Mouse (Mus musculus): ENCODE data around the gene Coro2a. TPM values are rescaled to one million over a fixed set of nuclear protein-coding genes. Genes with fewer than 3 reads are reported as not detected.
"Not testable (repeated sequence)": the region's sequence is repeated elsewhere in the genome, so short reads cannot be mapped to it uniquely, and the experiment has no call there.

Coro2a gene
- polyA plus RNA-seq, 2 experiments: 2.2 to 3.2 TPM

DNA sequence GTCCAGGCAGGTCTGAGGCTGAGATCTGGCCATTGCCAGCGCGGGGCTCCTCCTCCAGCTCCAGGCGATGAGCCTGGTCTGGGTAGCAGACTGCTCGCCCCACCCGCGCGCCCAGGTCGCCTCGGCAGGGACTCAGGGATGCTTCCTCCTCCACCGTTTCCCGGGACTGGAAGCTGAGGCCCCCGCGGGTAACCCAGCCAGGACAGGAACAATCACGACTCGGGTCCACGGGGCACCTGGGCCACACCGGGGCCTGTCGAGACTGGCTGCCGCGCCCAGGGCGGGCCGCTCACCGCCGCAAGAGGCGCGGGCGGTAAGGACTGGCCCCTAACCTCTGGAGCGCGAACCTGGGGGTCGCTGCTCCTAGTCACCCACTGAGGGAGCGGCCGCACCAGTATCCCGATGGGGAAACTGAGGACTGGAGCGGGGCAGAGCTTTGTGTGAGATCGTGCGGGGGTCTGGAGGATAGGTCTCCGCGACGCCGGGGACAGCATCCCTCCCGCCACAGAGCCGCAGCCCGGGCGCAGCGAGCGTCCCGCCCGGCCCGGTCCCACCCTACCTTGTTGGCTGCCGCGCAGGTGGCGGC lies 651 bp downstream of the Coro2a start:
- no peaks in the 10 kb centered on the region for H3K36me3 ChIP-seq (ENCODE audit: control insufficient read depth, insufficient read depth, low read length)
- WGBS: under 1% methylated on average over 37 of the region's 52 CpGs
- no peak overlapping the region for H3K27ac ChIP-seq (replicated peaks; ENCODE audit: low read depth, low read length)
- DNase-seq (ENCODE audit: low spot score) (no peak), ATAC-seq (ENCODE audit: low FRiP score, low read depth) (peak; percentile 16; the same call in 1 of the 2 replicates)
- no peaks in the 10 kb centered on the region for H3K9me3 ChIP-seq (ENCODE audit: control insufficient read depth, low read length)
- H3K9ac ChIP-seq (ENCODE audit: low read depth, low read length, severe bottlenecking): peak overlapping the region; percentile 49
- H3K4me1 ChIP-seq (ENCODE audit: control insufficient read depth, insufficient read depth, low read length): no peaks in the 10 kb centered on the region; the same call in 1 of the 2 replicates
- H3K4me3 ChIP-seq (replicated peaks; ENCODE audit: low read length): peak overlapping the region; percentile 55
- peaks cover 21% of the 10 kb centered on the region for H3K27me3 ChIP-seq (ENCODE audit: control insufficient read depth, insufficient read depth, low read length)
- H3K4me2 ChIP-seq (replicated peaks; ENCODE audit: low read depth, low read length, severe bottlenecking): peak overlapping the region; percentile 96
- no peak for TF ChIP-seq POLR2A (IDR thresholded peaks at IDR 0.05; ENCODE audit: borderline replicate concordance, extremely low read depth, insufficient read depth, insufficient read length)

- WGBS: 33% methylated on average over 20 of the region's 20 CpGs
- H3K27me3 ChIP-seq (ENCODE audit: control insufficient read depth, insufficient read depth, low read length): peaks cover 21% of the 10 kb centered on the region
- no peaks in the 10 kb centered on the region for H3K36me3 ChIP-seq (ENCODE audit: control insufficient read depth, insufficient read depth, low read length)
- H3K9me3 ChIP-seq (ENCODE audit: control insufficient read depth, low read length): no peaks in the 10 kb centered on the region
- H3K9ac ChIP-seq (ENCODE audit: low read depth, low read length, severe bottlenecking): peak overlapping the region; percentile 49
- DNase-seq (ENCODE audit: low spot score) (no peak), ATAC-seq (ENCODE audit: low FRiP score, low read depth) (no peak)
- no peaks in the 10 kb centered on the region; the same call in 1 of the 2 replicates for H3K4me1 ChIP-seq (ENCODE audit: control insufficient read depth, insufficient read depth, low read length)
- no peak overlapping the region for H3K27ac ChIP-seq (replicated peaks; ENCODE audit: low read depth, low read length)
- H3K4me3 ChIP-seq (replicated peaks; ENCODE audit: low read length): peak overlapping the region; percentile 55
- peak overlapping the region; percentile 96 for H3K4me2 ChIP-seq (replicated peaks; ENCODE audit: low read depth, low read length, severe bottlenecking)
- TF ChIP-seq POLR2A (IDR thresholded peaks at IDR 0.05; ENCODE audit: borderline replicate concordance, extremely low read depth, insufficient read depth, insufficient read length): no peak
These were observed 1.3 kb downstream of the Coro2a start for GRCm38 (mm10) chr4:46600473-46601257.

- not testable (repeated sequence) for ATAC-seq (ENCODE audit: low FRiP score, low read depth); H3K4me3 ChIP-seq (replicated peaks; ENCODE audit: low read length); DNase-seq (ENCODE audit: low spot score); H3K36me3 ChIP-seq (ENCODE audit: control insufficient read depth, insufficient read depth, low read length); H3K4me1 ChIP-seq (ENCODE audit: control insufficient read depth, insufficient read depth, low read length); H3K9ac ChIP-seq (ENCODE audit: low read depth, low read length, severe bottlenecking); H3K4me2 ChIP-seq (replicated peaks; ENCODE audit: low read depth, low read length, severe bottlenecking); H3K9me3 ChIP-seq (ENCODE audit: control insufficient read depth, low read length); H3K27ac ChIP-seq (replicated peaks; ENCODE audit: low read depth, low read length)
- WGBS: 75% methylated on average over 12 of the region's 12 CpGs
- peaks cover 21% of the 10 kb centered on the region for H3K27me3 ChIP-seq (ENCODE audit: control insufficient read depth, insufficient read depth, low read length)
These were observed 2.4 kb downstream of the Coro2a start for GRCm38 (mm10) chr4:46599609-46600008.

DNA sequence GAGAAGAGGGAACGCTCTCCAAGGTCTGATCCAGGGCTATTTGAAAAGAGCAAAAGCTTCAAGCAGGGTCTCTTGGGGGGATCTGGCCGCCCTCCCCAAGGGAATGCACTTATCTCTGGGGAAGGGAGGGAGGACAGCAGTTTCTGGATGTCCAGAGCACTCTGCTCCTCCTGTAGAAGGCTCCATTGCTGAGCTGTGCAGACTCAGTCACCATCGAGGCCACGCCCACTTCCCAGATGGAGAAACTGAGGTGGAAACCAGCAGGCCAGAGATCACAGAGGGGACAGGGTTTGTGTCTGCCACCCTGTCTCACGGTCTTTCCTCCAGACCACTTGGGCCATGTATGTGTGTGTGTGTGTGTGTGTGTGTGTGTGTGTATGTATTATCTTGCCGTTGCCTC lies 3.0 kb downstream of the Coro2a start:
- ATAC-seq (ENCODE audit: low FRiP score, low read depth) (no peak), DNase-seq (ENCODE audit: low spot score) (no peak)
- Histone ChIP-seq H3K4me3 (replicated peaks; ENCODE audit: low read length) (no peak overlapping the region), H3K4me1 (ENCODE audit: control insufficient read depth, insufficient read depth, low read length) (no peaks in the 10 kb centered on the region; the same call in 1 of the 2 replicates), H3K9me3 (ENCODE audit: control insufficient read depth, low read length) (no peaks in the 10 kb centered on the region), H3K36me3 (ENCODE audit: control insufficient read depth, insufficient read depth, low read length) (no peaks in the 10 kb centered on the region), H3K27me3 (ENCODE audit: control insufficient read depth, insufficient read depth, low read length) (peaks cover 21% of the 10 kb centered on the region), H3K9ac (ENCODE audit: low read depth, low read length, severe bottlenecking) (no peak overlapping the region), H3K4me2 (replicated peaks; ENCODE audit: low read depth, low read length, severe bottlenecking) (no peak overlapping the region), H3K27ac (replicated peaks; ENCODE audit: low read depth, low read length) (no peak overlapping the region)
- no peak for TF ChIP-seq POLR2A (IDR thresholded peaks at IDR 0.05; ENCODE audit: borderline replicate concordance, extremely low read depth, insufficient read depth, insufficient read length)
- WGBS: 71% methylated on average over 6 of the region's 6 CpGs

- Histone ChIP-seq H3K27me3 (ENCODE audit: control insufficient read depth, insufficient read depth, low read length) (peaks cover 18% of the 10 kb centered on the region), H3K4me2 (replicated peaks; ENCODE audit: low read depth, low read length, severe bottlenecking) (no peak overlapping the region), H3K36me3 (ENCODE audit: control insufficient read depth, insufficient read depth, low read length) (no peaks in the 10 kb centered on the region), H3K4me3 (replicated peaks; ENCODE audit: low read length) (no peak overlapping the region), H3K27ac (replicated peaks; ENCODE audit: low read depth, low read length) (no peak overlapping the region), H3K9ac (ENCODE audit: low read depth, low read length, severe bottlenecking) (no peak overlapping the region), H3K4me1 (ENCODE audit: control insufficient read depth, insufficient read depth, low read length) (no peaks in the 10 kb centered on the region; the same call in 1 of the 2 replicates), H3K9me3 (ENCODE audit: control insufficient read depth, low read length) (no peaks in the 10 kb centered on the region)
- TF ChIP-seq POLR2A (IDR thresholded peaks at IDR 0.05; ENCODE audit: borderline replicate concordance, extremely low read depth, insufficient read depth, insufficient read length): no peak
- no peak for DNase-seq (ENCODE audit: low spot score)
- no peak for ATAC-seq (ENCODE audit: low FRiP score, low read depth)
- 62% methylated on average over 10 of the region's 10 CpGs for WGBS
These were observed 3.9 kb downstream of the Coro2a start for GRCm38 (mm10) chr4:46598111-46598510.

Data from limb, embryonic 14.5 days (tissue).